Mouse (Mus musculus): ENCODE data around the gene Ica1. TPM values are rescaled to one million over a fixed set of nuclear protein-coding genes. Genes with fewer than 3 reads are reported as not detected.

The Ica1 gene
- polyA plus RNA-seq, 1 experiment: 20.0 TPM

DNA sequence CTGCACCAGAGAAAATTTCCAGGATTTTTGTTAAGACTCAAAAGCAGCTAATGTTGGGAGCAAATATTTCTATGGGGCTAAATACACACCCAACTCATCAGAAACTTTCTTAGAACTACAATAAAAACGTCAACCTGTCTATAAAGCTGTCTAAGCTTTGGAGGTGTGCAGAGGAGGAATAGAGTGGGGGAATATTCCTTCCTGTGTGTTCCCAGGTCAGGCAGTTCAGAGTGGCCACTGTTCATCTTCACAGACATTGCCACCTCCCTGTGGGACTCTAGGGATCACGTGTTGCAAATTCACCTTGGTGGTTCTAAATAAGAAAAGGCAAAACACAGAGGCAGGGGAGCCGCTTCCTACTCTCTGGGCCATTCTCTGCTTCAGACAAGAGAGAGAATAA, 120.8 kb downstream of the Ica1 start:
- DNase-seq (ENCODE audit: low read depth): no peak
- TF ChIP-seq CTCF (IDR thresholded peaks at IDR 0.05; ENCODE audit: borderline replicate concordance, extremely low read depth, insufficient read depth, insufficient read length): no peak
- no peak for TF ChIP-seq POLR2A (IDR thresholded peaks at IDR 0.05; ENCODE audit: borderline replicate concordance, extremely low read depth, insufficient read depth, insufficient read length, poor library complexity, severe bottlenecking)

- no peak for TF ChIP-seq CTCF (IDR thresholded peaks at IDR 0.05; ENCODE audit: borderline replicate concordance, extremely low read depth, insufficient read depth, insufficient read length)
- TF ChIP-seq POLR2A (IDR thresholded peaks at IDR 0.05; ENCODE audit: borderline replicate concordance, extremely low read depth, insufficient read depth, insufficient read length, poor library complexity, severe bottlenecking): no peak
- DNase-seq (ENCODE audit: low read depth): no peak
These were observed 122.8 kb downstream of the Ica1 start for GRCm38 (mm10) chr6:8655454-8655853.

- DNase-seq (ENCODE audit: low read depth): no peak
- TF ChIP-seq POLR2A (IDR thresholded peaks at IDR 0.05; ENCODE audit: borderline replicate concordance, extremely low read depth, insufficient read depth, insufficient read length, poor library complexity, severe bottlenecking) (no peak), CTCF (IDR thresholded peaks at IDR 0.05; ENCODE audit: borderline replicate concordance, extremely low read depth, insufficient read depth, insufficient read length) (no peak)
These were observed 127.9 kb downstream of the Ica1 start for GRCm38 (mm10) chr6:8650413-8650812.

DNA sequence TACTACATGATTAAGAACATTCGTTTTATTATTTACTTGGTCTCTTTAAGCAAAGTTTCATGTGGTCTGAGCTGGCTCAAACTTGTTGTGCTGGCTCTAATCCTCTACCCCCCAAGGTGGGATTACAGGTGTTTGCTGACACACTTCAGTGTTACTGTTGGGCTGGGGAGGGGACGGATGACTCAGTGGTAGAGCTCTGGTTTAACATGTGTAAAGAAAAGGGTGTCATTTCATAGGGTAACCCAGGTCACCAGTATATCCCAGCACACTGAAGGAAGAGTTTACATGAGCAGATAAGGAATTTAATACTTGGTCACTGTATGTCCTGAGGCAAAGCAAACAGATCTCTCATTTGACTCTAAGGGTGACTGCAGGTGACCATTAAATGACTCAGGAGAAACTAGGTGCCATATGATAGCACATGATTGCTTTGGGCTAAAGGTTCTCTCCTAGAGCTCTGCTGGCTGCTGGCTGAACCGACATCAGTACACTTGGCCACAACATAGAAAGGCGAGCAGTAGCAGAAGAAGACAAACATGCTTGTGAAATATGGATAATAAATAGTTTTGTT, 128.9 kb downstream of the Ica1 start:
- no peak for DNase-seq (ENCODE audit: low read depth)
- TF ChIP-seq CTCF (IDR thresholded peaks at IDR 0.05; ENCODE audit: borderline replicate concordance, extremely low read depth, insufficient read depth, insufficient read length): no peak
- no peak for TF ChIP-seq POLR2A (IDR thresholded peaks at IDR 0.05; ENCODE audit: borderline replicate concordance, extremely low read depth, insufficient read depth, insufficient read length, poor library complexity, severe bottlenecking)

- no peak for DNase-seq (ENCODE audit: low read depth)
- no peak for TF ChIP-seq CTCF (IDR thresholded peaks at IDR 0.05; ENCODE audit: borderline replicate concordance, extremely low read depth, insufficient read depth, insufficient read length)
- no peak for TF ChIP-seq POLR2A (IDR thresholded peaks at IDR 0.05; ENCODE audit: borderline replicate concordance, extremely low read depth, insufficient read depth, insufficient read length, poor library complexity, severe bottlenecking)
These were observed 129.9 kb downstream of the Ica1 start for GRCm38 (mm10) chr6:8648185-8648901.

DNA sequence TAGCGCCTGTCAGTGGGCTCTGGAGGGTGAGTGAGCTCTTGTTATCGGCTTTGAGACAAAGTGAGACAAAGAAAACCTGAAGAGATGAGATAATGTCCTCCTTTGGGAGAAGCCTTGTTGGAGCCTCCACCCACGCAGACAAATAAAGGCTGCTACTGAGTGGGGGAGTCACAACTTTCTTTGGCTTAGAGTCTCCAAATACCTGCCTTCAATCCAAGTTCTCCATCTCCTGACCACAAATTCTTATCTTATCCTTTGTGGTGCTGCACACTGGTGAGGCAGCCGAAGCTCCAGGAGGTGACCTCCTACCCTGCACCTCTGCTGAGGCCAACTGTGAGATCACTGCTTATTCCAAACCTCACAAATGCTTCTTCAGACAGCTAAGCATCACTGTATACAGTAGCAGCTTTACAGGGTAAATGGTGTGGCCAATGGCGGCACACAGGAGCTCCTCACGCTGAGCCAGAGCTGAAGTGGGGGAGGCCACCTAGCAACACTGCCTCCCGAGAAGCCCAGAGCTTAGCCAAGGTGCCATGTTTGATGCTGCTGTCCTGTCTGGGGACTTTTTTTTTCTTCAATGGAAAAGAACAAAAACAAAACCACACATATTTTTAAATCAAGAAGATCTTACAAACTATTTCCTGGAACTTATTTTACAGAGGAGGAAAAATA, 130.6 kb downstream of the Ica1 start:
- TF ChIP-seq CTCF (IDR thresholded peaks at IDR 0.05; ENCODE audit: borderline replicate concordance, extremely low read depth, insufficient read depth, insufficient read length) (no peak), POLR2A (IDR thresholded peaks at IDR 0.05; ENCODE audit: borderline replicate concordance, extremely low read depth, insufficient read depth, insufficient read length, poor library complexity, severe bottlenecking) (no peak)
- no peak for DNase-seq (ENCODE audit: low read depth)

DNA sequence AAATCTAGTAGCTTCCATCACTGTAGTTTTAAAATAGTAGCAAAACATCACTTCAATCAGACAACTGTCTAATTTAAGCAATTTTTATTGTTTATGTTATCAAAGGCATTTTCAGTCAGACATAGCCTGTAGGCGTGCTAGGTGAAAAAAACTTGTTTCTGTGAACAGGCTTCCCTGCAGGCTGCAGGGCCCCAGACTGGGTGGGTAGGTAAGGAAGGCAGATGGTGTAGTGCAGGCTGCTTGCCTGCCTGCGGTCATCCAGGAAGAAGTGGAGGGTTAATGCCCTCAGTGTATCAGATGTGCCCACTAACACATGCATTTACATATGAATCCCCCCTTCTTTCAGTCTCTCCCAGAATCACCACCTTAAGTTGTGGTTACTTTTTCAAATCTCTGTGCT, 132.6 kb downstream of the Ica1 start:
- peak; percentile 36 for DNase-seq (ENCODE audit: low read depth)
- TF ChIP-seq POLR2A (IDR thresholded peaks at IDR 0.05; ENCODE audit: borderline replicate concordance, extremely low read depth, insufficient read depth, insufficient read length, poor library complexity, severe bottlenecking) (no peak), CTCF (IDR thresholded peaks at IDR 0.05; ENCODE audit: borderline replicate concordance, extremely low read depth, insufficient read depth, insufficient read length) (no peak)

DNA sequence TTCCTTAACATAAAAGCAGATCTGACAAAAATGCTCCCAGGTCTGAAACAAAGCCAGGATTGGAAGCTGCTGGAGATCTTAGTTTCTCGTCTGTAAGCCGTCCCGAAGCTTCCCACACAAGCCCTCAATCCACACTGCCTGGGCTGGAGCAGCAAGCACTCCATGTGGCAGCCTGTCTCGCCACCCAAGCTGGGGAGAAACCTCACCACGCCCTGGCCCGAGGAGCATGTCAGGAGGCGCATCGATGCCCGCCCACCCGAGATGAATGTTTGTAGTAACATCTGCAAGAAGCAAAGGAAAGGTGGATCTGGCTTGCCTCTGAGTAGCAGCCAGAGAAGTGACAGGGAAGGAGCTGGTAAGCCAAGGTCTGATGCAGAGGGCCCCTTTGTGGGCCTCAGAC, 133.6 kb downstream of the Ica1 start:
- TF ChIP-seq POLR2A (IDR thresholded peaks at IDR 0.05; ENCODE audit: borderline replicate concordance, extremely low read depth, insufficient read depth, insufficient read length, poor library complexity, severe bottlenecking): no peak
- TF ChIP-seq CTCF (IDR thresholded peaks at IDR 0.05; ENCODE audit: borderline replicate concordance, extremely low read depth, insufficient read depth, insufficient read length): no peak
- no peak for DNase-seq (ENCODE audit: low read depth)

DNA sequence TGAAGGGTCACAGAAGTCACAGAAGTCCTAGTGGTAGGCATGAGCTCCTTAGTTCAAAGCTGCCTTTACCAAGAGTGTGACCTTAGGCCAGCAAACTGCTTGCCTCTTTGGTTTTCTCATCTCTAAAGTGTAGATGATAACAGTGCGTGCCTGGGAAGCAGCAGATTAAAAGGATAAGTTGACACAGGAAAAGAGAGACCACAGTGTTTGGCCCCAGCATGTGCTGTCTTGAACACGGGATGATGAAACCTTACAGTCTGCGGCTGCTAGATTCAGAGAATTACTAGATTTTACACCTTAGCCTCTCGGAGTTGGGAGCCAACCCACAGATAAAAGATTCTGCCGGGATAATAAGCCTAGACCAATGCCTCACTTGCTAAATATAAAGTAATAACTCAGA, 137.4 kb downstream of the Ica1 start:
- TF ChIP-seq POLR2A (IDR thresholded peaks at IDR 0.05; ENCODE audit: borderline replicate concordance, extremely low read depth, insufficient read depth, insufficient read length, poor library complexity, severe bottlenecking) (no peak), CTCF (IDR thresholded peaks at IDR 0.05; ENCODE audit: borderline replicate concordance, extremely low read depth, insufficient read depth, insufficient read length) (no peak)
- DNase-seq (ENCODE audit: low read depth): no peak

GRCm38 (mm10) chr6:8639526-8639925, 138.8 kb downstream of the Ica1 start:
- TF ChIP-seq CTCF (IDR thresholded peaks at IDR 0.05; ENCODE audit: borderline replicate concordance, extremely low read depth, insufficient read depth, insufficient read length) (no peak), POLR2A (IDR thresholded peaks at IDR 0.05; ENCODE audit: borderline replicate concordance, extremely low read depth, insufficient read depth, insufficient read length, poor library complexity, severe bottlenecking) (no peak)
- DNase-seq (ENCODE audit: low read depth): no peak

- DNase-seq (ENCODE audit: low read depth): no peak
- TF ChIP-seq POLR2A (IDR thresholded peaks at IDR 0.05; ENCODE audit: borderline replicate concordance, extremely low read depth, insufficient read depth, insufficient read length, poor library complexity, severe bottlenecking): no peak
- no peak for TF ChIP-seq CTCF (IDR thresholded peaks at IDR 0.05; ENCODE audit: borderline replicate concordance, extremely low read depth, insufficient read depth, insufficient read length)
These were observed 139.4 kb downstream of the Ica1 start for GRCm38 (mm10) chr6:8638899-8639298.

Measured in brain, embryonic 14.5 days (tissue).